Mouse (Mus musculus): ENCODE results near the gene Wfdc3. TPM values are rescaled to one million over a fixed set of nuclear protein-coding genes. Genes with fewer than 3 reads are reported as not detected.
A peak's percentile ranks its signal among the peaks of the same experiment; 100 is the strongest.

Gene Wfdc3
- total RNA-seq (2022), result 1 to 10 TPM; 1.3 to 3.9 (median 2.1) TPM

DNA sequence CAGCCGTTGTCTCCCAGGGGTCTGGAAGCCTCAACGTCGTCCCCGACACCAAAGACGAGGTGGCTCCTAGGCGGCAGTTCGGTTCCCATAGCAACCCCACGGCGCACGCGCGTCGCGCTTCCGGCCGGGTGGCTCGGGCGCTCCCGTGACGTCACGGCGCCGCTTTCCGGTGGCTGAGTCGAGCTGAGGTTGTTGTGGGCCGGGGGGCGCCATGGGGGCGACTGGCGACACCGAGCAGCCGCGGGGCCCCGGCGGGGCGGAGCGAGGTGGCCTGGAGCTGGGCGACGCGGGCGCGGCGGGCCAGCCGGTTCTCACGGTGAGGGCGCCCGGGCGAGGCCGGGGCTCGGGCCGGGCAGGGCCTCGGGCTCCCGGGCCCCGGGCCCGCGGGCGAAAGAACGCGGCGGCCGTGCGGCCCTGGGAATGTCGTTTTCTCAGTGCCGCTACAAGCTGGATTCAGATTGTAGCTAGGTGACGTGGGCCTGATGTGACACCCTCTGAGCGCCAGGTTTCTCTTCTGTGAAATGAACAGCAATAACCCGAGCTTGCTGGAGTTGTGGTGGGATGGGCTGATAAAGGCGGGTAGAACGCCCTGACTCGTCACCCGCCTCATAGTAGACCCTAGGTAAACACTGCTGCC lies at the start of gene Wfdc3, which contains the start of gene Dnttip1:
Wfdc3 (minus strand) TSS at position 89 of the 637 bp plus-strand sequence.
Dnttip1 (plus strand) TSS at position 141 of the 637 bp plus-strand sequence.
- DNase-seq (ENCODE audit: low spot score in 2 of 2), result peak; percentile 90

GRCm38 (mm10) chr2:164794293-164794692 lies 48.6 kb upstream of the Wfdc3 start:
- DNase-seq (ENCODE audit: low spot score in 2 of 2), result peak; percentile 48 to 75

DNA sequence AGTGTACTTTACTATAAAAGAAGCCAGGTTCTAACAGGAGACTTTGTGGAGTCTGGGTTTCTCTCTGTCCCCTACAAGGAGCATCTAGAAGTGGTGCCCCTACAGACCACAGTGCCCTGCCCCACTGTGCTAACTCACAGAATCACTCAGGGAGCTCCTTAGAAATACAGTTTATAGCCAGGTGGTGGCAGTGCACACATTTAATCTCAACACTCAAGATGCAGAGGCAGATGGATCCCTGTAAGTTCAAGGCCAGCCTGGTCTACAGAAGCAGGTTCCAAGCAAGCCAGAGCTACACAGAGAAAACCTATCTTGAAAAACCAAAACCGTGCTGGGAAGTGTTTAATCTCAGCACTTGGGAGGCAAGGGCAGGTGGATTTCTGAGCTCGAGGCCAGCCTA lies 48.0 kb upstream of the Wfdc3 start:
- DNase-seq (ENCODE audit: low spot score in 2 of 2), result no peak

- no peak for DNase-seq (ENCODE audit: low spot score in 2 of 2)
Observed at GRCm38 (mm10) chr2:164793236-164793635, 47.5 kb upstream of the Wfdc3 start.

DNA sequence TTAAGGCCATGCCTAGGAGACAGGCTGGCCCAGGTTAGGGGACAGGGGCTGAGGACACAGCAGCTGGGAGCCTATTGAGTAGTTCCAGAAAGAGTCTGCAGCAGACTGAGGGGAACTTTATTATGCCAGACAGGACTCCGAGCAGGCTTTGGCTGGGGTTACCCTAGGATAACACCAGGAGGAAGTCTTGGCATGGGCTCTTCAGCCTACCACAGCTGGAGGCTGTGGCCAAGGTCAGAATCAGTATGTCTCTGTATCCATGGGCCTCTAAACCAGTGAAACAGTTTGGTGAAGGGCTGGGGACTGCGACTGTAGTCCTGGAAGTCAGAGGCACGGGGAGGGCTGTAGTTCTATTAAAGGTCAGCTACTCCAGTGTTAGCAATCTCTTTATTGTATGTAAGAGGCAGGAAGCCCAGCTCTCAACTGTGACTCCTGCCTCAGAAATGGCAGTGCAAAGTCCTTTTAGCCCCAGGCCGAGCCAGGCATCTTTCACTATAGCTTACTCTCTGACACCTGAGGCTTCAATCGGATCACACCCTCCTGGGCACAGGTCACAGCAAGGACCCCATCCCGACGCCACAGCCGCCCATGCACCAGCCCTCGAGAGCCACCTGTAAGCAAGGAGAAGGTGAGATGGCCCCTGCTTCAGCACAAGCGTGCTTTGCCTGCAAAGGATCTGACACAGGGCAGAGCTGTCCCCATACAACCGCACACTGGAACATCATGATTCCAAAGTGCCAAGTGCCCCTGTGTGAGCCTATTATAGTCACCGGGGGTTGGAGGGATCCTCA lies 46.9 kb upstream of the Wfdc3 start:
- DNase-seq (ENCODE audit: low spot score in 2 of 2), result no peak

- no peak for DNase-seq (ENCODE audit: low spot score in 2 of 2)
Observed at GRCm38 (mm10) chr2:164791841-164792261, 46.1 kb upstream of the Wfdc3 start.

GRCm38 (mm10) chr2:164790451-164790850 lies 44.7 kb upstream of the Wfdc3 start:
- DNase-seq (ENCODE audit: low spot score in 2 of 2), result no peak

- DNase-seq (ENCODE audit: low spot score in 2 of 2), result no peak
Observed at GRCm38 (mm10) chr2:164788411-164788810, 42.7 kb upstream of the Wfdc3 start.

- no peak for DNase-seq (ENCODE audit: low spot score in 2 of 2)
Observed at GRCm38 (mm10) chr2:164787779-164788178, 42.0 kb upstream of the Wfdc3 start.

DNA sequence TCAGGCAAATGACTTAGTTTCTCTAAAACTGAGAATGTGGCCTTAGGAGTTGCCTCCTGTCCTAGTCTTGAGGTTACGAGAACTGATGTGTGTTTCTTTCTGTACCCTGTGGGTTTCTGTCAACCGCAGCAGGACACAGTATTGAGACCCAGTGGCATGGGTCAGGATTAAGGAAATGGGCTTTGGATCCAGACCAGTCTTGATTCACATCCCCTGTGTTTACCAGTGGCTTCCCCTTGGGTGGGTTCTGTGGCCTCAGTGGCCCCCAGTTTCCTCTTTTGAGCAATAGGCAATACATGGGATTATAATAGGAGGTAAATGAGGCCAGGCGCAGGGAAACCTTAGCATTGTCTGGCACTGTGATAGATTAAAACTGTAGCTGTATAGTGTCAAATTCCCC lies 41.3 kb upstream of the Wfdc3 start:
- DNase-seq (ENCODE audit: low spot score in 2 of 2), result no peak

GRCm38 (mm10) chr2:164786388-164786885 lies 40.7 kb upstream of the Wfdc3 start:
- DNase-seq (ENCODE audit: low spot score in 2 of 2), result no peak

DNA sequence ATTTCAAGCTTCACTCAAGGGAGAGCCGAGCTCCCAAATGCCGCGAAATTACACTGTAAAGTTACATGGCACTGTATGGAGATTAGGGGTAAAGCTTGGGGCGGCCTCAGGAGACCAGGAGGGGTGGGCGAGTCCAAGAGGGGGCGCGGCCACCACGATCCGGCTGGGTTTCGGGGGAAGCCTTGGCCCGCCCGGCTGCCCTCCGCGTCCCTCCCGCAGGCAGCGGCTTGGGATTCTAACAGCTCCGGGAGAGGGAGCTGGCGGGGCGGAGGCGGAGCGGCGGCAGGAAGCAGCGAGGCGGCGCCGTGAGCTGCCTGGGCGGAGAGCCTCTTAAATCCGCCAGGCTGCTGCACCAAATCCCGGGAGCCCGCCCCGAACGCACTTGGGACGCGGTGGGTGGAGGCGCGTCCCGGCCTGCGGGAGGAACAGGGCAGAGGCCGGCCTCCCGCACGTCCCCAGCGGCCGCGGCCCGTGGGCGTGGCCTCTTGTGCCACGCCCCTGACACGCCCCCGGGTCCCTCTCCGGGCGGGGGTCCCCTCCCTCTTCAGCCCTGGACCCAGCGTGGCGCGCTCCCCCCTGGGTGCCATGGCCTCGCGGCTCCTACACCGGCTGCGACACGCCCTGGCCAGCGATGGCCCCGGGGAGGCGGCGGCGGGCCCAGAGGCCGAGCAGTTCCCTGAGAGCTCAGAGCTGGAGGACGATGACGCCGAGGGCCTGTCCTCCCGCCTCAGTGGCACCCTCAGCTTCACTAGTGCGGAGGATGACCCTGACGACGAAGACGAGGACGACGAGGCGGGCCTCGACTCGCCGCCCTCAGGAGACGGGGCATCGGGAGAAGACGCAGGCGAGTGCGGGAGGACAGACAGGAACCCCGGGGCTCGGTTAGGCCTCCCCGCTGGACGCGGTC lies 40.0 kb upstream of the Wfdc3 start, which contains the start of gene Snx21:
Snx21 (plus strand) TSS at position 343 of the 907 bp plus-strand sequence.
- DNase-seq (ENCODE audit: low spot score in 2 of 2), result peak; percentile 76 to 91

GRCm38 (mm10) chr2:164784869-164785420 lies 39.2 kb upstream of the Wfdc3 start:
- DNase-seq (ENCODE audit: low spot score in 2 of 2), result no peak

DNA sequence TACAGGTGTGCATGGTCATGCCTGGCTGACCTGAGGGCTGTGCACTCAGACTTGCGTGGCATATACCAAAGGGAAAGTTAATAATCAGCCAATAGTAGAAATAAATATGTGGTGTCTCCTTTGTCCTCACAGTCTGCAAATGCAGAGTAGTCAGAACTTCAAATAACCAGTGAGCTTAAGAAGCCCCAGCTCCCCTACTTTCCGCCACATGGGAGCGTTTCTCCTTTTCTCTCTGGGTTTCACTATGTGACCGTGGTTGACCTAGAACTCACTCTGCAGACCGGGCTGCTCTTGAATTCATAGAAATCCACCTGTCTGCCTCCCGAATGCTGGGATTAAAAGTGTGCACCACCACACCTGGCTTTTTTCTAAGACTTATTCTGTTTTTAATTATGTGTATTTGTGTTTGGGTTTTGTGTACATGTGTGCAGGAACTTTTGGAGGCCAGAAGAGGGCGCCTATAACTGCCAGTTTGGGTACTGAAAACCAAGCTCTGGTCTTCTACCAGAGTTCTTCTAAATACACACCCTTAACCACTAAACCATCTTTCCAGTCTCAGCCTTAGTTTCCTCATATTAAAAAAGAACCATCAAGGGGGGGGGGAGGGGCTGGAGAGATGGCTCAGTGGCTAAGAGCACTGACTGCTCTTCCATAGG lies 38.3 kb upstream of the Wfdc3 start:
- DNase-seq (ENCODE audit: low spot score in 2 of 2), result no peak

GRCm38 (mm10) chr2:164781876-164782275 lies 36.1 kb upstream of the Wfdc3 start:
- DNase-seq (ENCODE audit: low spot score in 2 of 2), result no peak

DNA sequence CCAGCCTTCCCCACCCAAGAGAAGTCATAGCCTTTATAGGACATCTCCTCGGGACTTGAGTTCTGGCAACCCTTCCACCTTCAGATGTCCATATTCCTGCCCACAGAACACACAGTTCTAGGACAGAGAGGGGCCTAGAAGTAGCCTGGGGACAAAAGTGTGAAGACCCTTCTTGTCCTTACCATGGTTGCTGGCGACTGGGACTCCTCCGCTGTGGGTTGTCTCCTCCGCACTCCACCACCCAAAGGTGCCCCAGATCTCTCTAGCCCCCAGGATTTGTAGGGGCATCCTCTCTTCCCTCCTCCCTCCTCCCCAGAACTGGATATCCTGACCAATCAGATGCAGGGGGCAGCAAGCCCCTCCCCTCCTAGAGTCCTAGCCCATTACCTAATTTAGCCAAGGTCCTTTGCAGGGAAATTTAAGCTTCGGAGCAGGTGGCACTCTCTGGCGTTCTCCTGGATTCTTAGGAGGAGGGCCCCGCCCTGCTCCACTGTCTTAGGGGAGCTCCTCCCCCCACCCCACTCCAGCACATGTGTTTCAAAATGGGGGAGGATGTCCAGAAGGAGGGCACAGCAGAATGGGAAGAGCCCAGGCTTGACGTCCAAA lies 33.9 kb upstream of the Wfdc3 start, which contains the start of gene Tnnc2:
Tnnc2 (minus strand) TSS at position 487 of the 606 bp plus-strand sequence.
- DNase-seq (ENCODE audit: low spot score in 2 of 2), result no peak

GRCm38 (mm10) chr2:164778809-164779208 lies 33.1 kb upstream of the Wfdc3 start:
- no peak for DNase-seq (ENCODE audit: low spot score in 2 of 2)

DNA sequence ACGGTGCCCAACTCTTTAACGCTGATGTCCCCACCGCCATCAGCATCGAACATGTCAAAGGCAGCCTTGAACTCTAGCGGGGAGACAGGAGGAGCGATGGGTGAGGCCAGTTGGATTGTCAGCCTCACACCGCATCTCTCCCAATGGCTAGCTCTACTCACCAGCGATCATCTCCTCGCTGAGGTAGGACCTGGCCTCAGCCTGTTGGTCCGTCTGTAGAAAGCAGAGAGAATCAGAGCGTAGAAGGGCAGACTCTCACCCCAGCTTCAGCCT lies 32.2 kb upstream of the Wfdc3 start:
- no peak for DNase-seq (ENCODE audit: low spot score in 2 of 2)

DNA sequence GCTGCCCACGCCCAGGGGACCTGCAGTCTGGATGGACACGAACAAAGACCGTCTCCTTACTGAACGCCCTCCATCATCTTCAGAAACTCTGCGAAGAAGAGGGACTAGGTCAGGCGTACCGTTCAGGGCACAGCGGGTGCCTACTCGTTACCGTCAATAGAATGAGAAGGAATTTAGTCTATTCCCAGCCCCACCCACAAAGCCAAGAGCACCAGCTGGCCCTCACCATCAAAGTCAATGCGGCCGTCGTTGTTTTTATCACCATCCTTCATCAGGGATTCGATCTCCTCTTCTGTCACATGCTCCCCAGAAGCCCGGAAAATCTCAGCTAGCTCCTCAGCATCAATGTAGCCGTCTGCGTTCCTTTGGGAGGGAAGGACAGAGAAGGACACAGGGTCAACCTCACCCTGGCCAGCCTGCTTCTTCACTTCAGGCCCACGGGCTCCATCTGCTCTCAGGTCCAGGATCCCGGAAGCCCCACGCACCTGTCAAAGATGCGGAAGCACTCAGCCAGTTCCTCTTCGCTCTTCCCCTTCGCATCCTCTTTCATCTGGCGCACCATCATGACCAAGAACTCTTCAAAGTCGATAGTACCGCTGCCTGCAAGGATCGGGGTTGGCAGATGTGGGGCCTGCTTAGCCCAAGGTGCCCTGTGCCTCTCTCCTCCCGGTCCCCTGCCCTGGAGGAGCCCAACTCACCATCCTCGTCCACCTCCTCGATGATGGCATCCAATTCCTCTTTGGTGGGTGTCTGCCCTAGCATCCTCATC lies 31.7 kb upstream of the Wfdc3 start:
- DNase-seq (ENCODE audit: low spot score in 2 of 2), result no peak

- DNase-seq (ENCODE audit: low spot score in 2 of 2), result no peak
Observed at GRCm38 (mm10) chr2:164776801-164777200, 31.1 kb upstream of the Wfdc3 start.
